Mouse (Mus musculus): ENCODE results near the gene Gm7029. TPM values are rescaled to one million over a fixed set of nuclear protein-coding genes. Genes with fewer than 3 reads are reported as not detected.
A peak's percentile ranks its signal among the peaks of the same experiment; 100 is the strongest.
"Not testable (repeated sequence)": the region's sequence is repeated elsewhere in the genome, so short reads cannot be mapped to it uniquely, and the experiment has no call there.

Gm7029 gene
- total RNA-seq, 1 experiment from 2014 or later: not detected

GRCm38 (mm10) chr17:33888230-33888629 lies 14.6 kb downstream of the Gm7029 start:
- not testable (repeated sequence) for ATAC-seq (replicated peaks in 1 of 2; ENCODE audit: insufficient read depth in 1 of 2, low FRiP score in 2 of 2, low TSS enrichment in 1 of 2, low read depth in 1 of 2, poor library complexity in 2 of 2, severe bottlenecking in 2 of 2)

GRCm38 (mm10) chr17:33889941-33890532 lies 16.4 kb downstream of the Gm7029 start:
- ATAC-seq (replicated peaks in 1 of 2; ENCODE audit: insufficient read depth in 1 of 2, low FRiP score in 2 of 2, low TSS enrichment in 1 of 2, low read depth in 1 of 2, poor library complexity in 2 of 2, severe bottlenecking in 2 of 2): not testable (repeated sequence)

- peak; percentile 99 for ATAC-seq (replicated peaks in 1 of 2; ENCODE audit: insufficient read depth in 1 of 2, low FRiP score in 2 of 2, low TSS enrichment in 1 of 2, low read depth in 1 of 2, poor library complexity in 2 of 2, severe bottlenecking in 2 of 2)
These were observed 17.0 kb downstream of the Gm7029 start, which contains the start of gene Kifc1 for GRCm38 (mm10) chr17:33890533-33891059. Gene Kifc1, minus strand, starts transcription at chr17:33890661.

- no peak for ATAC-seq (replicated peaks in 1 of 2; ENCODE audit: insufficient read depth in 1 of 2, low FRiP score in 2 of 2, low TSS enrichment in 1 of 2, low read depth in 1 of 2, poor library complexity in 2 of 2, severe bottlenecking in 2 of 2)
These were observed 17.7 kb downstream of the Gm7029 start for GRCm38 (mm10) chr17:33891357-33891756.

DNA sequence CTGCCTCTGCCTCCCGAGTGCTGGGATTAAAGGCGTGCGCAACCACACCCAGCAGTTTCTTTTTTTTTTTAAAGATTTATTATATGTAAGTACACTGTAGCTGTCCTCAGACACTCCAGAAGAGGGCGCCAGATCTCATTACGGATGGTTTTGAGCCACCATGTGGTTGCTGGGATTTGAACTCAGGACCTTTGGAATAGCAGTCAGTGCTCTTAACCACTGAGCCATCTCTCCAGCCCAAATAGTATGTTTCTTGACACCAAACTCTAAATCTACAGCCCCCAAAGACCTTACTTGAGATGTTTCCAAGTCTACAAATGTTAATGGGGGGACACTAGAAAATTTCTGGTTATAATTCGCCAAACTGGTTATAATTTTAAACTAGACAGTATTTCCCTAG lies 18.3 kb downstream of the Gm7029 start:
- ATAC-seq (replicated peaks in 1 of 2; ENCODE audit: insufficient read depth in 1 of 2, low FRiP score in 2 of 2, low TSS enrichment in 1 of 2, low read depth in 1 of 2, poor library complexity in 2 of 2, severe bottlenecking in 2 of 2): not testable (repeated sequence)

DNA sequence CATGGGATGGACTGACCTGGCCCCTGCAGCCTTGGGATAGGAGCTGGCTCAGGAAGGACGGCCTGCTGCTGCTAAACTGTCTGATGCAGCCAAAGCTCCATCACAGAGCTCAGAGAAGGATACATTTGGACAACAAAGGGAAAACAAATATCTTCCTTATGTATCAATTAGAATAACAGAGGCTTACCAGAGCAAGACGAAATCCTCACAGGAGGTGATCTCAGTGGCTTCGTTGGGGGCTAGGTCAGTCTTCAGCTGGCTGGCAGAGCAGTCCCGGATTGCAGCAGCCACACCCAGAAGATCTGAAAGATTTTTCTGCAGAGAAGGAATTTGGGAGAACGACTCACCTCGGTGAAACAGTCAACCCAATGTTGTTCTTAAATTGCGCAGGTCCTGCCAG lies 18.8 kb downstream of the Gm7029 start:
- ATAC-seq (replicated peaks in 1 of 2; ENCODE audit: insufficient read depth in 1 of 2, low FRiP score in 2 of 2, low TSS enrichment in 1 of 2, low read depth in 1 of 2, poor library complexity in 2 of 2, severe bottlenecking in 2 of 2): no peak

GRCm38 (mm10) chr17:33893011-33893410 lies 19.4 kb downstream of the Gm7029 start:
- ATAC-seq (replicated peaks in 1 of 2; ENCODE audit: insufficient read depth in 1 of 2, low FRiP score in 2 of 2, low TSS enrichment in 1 of 2, low read depth in 1 of 2, poor library complexity in 2 of 2, severe bottlenecking in 2 of 2): not testable (repeated sequence)

DNA sequence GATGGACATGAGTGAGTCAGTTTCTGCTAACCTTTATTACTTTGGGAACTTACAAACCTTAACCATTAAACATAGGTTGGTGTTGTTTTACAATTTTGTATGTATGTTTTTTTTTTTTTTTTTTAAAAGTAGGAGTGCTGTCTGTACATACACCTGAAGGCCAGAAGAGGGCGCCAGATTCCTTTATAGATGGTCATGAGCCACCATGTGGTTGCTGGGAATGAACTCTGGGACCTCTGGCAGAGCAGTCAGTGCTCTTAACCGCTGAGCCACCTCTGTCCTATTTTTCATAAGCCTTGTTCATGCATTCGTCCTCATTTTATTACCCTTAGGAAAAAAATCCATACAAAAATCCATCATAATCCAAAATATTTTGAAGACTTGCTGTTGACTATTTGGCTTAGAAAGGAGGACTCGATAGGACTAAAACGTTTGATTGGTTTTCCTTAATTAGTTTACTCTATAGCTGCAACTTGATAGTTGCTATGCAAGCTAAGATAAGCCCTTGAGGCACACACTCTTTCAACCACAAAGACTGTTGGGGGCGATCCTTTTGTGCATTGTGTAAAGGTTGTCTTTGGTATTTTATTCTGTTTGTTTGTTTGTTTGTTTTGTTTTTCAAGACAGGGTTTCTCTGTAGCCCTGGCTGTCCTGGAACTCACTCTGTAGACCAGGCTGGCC lies 23.6 kb downstream of the Gm7029 start:
- ATAC-seq (replicated peaks in 1 of 2; ENCODE audit: insufficient read depth in 1 of 2, low FRiP score in 2 of 2, low TSS enrichment in 1 of 2, low read depth in 1 of 2, poor library complexity in 2 of 2, severe bottlenecking in 2 of 2): peak in 1 of 2 experiments; percentile 48; a peak in 2 of 4 replicates

DNA sequence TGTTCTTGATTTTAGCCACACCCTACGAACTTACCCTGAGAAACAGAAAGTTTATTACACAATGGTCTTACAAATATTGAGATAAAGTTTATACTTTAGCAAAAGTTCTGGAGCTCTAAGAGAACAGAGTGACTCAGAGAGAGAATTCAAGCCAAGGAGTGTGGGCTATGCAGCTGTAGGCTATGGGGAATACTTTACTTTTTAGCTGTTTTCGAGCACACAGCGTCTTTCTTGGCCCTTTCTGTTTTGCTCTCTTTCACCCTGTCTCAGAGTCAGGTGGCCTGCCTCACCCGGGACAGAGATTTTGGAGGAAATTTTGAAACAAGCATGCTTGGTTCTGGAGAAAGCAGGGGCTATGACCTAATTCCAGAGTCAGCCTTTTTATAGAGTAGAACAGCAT lies 24.6 kb downstream of the Gm7029 start:
- not testable (repeated sequence) for ATAC-seq (replicated peaks in 1 of 2; ENCODE audit: insufficient read depth in 1 of 2, low FRiP score in 2 of 2, low TSS enrichment in 1 of 2, low read depth in 1 of 2, poor library complexity in 2 of 2, severe bottlenecking in 2 of 2)

GRCm38 (mm10) chr17:33899642-33900041 lies 26.0 kb downstream of the Gm7029 start:
- peak; percentile 32 to 39; a peak in 1 of 4 replicates for ATAC-seq (replicated peaks in 1 of 2; ENCODE audit: insufficient read depth in 1 of 2, low FRiP score in 2 of 2, low TSS enrichment in 1 of 2, low read depth in 1 of 2, poor library complexity in 2 of 2, severe bottlenecking in 2 of 2)

GRCm38 (mm10) chr17:33900281-33900988 lies 26.8 kb downstream of the Gm7029 start:
- no peak for ATAC-seq (replicated peaks in 1 of 2; ENCODE audit: insufficient read depth in 1 of 2, low FRiP score in 2 of 2, low TSS enrichment in 1 of 2, low read depth in 1 of 2, poor library complexity in 2 of 2, severe bottlenecking in 2 of 2)

DNA sequence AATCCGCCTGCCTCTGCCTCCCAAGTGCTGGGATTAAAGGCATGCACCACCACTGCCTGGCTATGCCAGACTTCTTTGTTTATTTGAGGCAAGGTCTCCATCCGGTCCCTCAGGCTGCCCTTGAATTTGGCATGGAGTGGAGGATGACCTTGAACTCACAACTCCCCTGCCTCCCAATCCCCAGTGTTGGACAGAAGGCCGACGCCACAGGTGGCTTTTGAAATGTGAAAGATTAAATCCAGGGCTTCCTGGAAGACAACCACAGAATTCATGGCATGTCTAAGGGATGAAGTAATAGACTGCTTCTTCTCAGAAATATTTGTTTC lies 27.3 kb downstream of the Gm7029 start:
- no peak for ATAC-seq (replicated peaks in 1 of 2; ENCODE audit: insufficient read depth in 1 of 2, low FRiP score in 2 of 2, low TSS enrichment in 1 of 2, low read depth in 1 of 2, poor library complexity in 2 of 2, severe bottlenecking in 2 of 2)

DNA sequence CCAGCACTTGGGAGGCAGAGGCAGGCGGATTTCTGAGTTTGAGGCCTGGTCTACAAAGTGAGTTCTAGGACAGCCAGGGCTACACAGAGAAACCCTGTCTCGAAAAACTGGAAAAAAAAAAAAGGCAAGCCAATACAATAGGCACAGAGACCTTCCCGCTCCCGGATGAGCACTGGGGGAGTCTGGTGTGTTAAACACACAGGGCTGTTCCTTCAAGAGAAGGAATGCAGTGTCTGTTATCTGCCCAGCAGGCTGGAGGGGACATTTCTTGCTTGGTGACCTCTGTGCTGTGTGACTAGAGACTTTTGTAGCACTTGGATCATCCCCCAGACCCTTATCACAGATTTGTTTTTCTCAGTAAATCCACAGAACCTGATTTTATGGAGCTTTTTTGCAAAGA lies 28.0 kb downstream of the Gm7029 start:
- ATAC-seq (replicated peaks in 1 of 2; ENCODE audit: insufficient read depth in 1 of 2, low FRiP score in 2 of 2, low TSS enrichment in 1 of 2, low read depth in 1 of 2, poor library complexity in 2 of 2, severe bottlenecking in 2 of 2): no peak

DNA sequence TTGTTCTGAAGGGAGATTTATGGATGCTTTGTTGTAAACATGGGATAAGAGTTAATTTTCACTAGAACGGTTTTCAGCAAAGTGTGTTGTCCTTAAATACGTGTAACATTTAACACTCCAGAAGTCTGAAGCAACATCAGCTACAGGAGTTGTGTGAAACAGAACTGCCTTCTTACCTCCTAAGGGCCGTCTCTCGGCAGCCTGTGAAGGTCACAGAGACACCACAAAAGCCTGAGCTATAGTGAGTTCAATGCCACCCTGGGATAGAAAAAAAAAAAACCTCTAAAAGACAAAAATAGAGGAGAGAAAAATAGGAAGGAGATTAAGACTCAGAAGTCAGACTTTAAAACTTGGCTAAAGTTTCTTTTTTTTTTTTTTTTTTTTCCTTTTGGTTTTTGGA lies 28.4 kb downstream of the Gm7029 start:
- ATAC-seq (replicated peaks in 1 of 2; ENCODE audit: insufficient read depth in 1 of 2, low FRiP score in 2 of 2, low TSS enrichment in 1 of 2, low read depth in 1 of 2, poor library complexity in 2 of 2, severe bottlenecking in 2 of 2): no peak

DNA sequence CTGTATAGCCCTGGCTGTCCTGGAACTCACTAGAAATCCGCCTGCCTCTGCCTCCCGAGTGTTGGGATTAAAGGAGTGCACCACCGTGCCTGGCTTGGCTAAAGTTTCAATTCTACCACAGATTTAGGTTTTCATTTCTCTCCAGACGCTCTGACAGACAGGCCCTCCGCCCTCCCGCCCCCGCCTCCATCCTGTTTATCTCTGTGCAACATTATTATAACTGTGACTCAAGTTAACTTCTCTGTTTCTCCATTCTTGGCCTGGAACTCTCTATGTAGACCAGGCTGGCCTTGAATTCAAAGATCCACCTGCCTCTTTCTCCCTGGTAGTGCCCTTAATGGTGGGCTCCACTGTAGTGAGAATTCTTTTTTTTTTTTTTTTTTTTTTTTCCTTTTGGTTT lies 28.9 kb downstream of the Gm7029 start:
- no peak for ATAC-seq (replicated peaks in 1 of 2; ENCODE audit: insufficient read depth in 1 of 2, low FRiP score in 2 of 2, low TSS enrichment in 1 of 2, low read depth in 1 of 2, poor library complexity in 2 of 2, severe bottlenecking in 2 of 2)

- ATAC-seq (replicated peaks in 1 of 2; ENCODE audit: insufficient read depth in 1 of 2, low FRiP score in 2 of 2, low TSS enrichment in 1 of 2, low read depth in 1 of 2, poor library complexity in 2 of 2, severe bottlenecking in 2 of 2): not testable (repeated sequence)
These were observed 30.4 kb downstream of the Gm7029 start for GRCm38 (mm10) chr17:33903911-33904651.

DNA sequence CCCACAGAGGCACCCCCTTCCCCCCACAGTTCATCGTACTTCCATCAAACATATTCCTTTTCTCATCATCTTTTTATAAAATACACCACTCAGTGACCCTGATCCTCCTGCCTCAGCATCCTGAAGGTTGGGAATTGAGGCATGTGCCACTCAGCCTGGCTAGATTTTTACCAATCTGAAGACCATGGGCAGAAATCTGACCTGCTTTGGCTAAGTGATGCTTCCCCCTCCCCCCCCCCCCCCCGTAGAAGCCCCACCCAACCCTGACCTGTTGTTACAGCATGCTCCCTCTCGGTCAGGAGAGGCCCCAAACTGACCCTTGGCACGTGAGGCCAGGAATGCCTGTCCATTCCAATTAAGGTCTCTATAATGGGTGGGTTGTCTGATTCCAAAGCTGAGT lies 31.2 kb downstream of the Gm7029 start, which contains the start of gene Platr17:
Platr17 (plus strand) TSS at position 301 of the 400 bp plus-strand sequence.
- not testable (repeated sequence) for ATAC-seq (replicated peaks in 1 of 2; ENCODE audit: insufficient read depth in 1 of 2, low FRiP score in 2 of 2, low TSS enrichment in 1 of 2, low read depth in 1 of 2, poor library complexity in 2 of 2, severe bottlenecking in 2 of 2)
